Mouse (Mus musculus) heart, embryonic 16.5 days (tissue): ENCODE data around the gene Idh1. TPM values are rescaled to one million over a fixed set of nuclear protein-coding genes. Genes with fewer than 3 reads are reported as not detected.

ENCODE experiments used
- ATAC-seq: fragments of 200-750 bp; cut with Nextera tagmentation; replicated peaks from 2 replicates; pipeline ENCODE4 v1.8.0; 2017; ENCODE audit warnings: moderate number of reproducible peaks; ENCODE audit not compliant: insufficient read depth, low FRiP score; ENCODE audit errors: extremely low read depth
- H3K27ac ChIP-seq: fragments of 300-500 bp; sonication (generic); 2 replicates; pipeline ENCODE4 v1.5.1; 2014; ENCODE audit warnings: mild to moderate bottlenecking, low read length, control low read depth, moderate library complexity
- H3K27me3 ChIP-seq: fragments of 300-500 bp; sonication (generic); 2 replicates; pipeline ENCODE4 v1.6.1; 2014; ENCODE audit warnings: low read length, mixed read lengths; ENCODE audit not compliant: control insufficient read depth, insufficient read depth
- H3K36me3 ChIP-seq: fragments of 300-500 bp; sonication (generic); 2 replicates; pipeline ENCODE4 v1.6.1; 2014; ENCODE audit not compliant: control insufficient read depth, insufficient read depth
- H3K4me1 ChIP-seq: fragments of 300-500 bp; sonication (generic); 2 replicates; pipeline ENCODE4 v1.6.1; 2014; ENCODE audit warnings: low read length, mixed read lengths; ENCODE audit not compliant: control insufficient read depth, insufficient read depth
- H3K4me2 ChIP-seq: fragments of 300-500 bp; sonication (generic); 2 replicates; pipeline ENCODE4 v1.6.1; 2014; ENCODE audit warnings: low read depth, mild to moderate bottlenecking, control low read depth, low read length
- H3K4me3 ChIP-seq: fragments of 300-500 bp; sonication (generic); 2 replicates; pipeline ENCODE4 v1.5.1; 2014; ENCODE audit warnings: mild to moderate bottlenecking, control low read depth, low read length
- H3K9ac ChIP-seq: fragments of 300-500 bp; sonication (generic); 2 replicates; pipeline ENCODE4 v1.6.1; 2014; ENCODE audit warnings: low read length, control low read depth
- H3K9me3 ChIP-seq: fragments of 300-500 bp; sonication (generic); replicated peaks from 2 replicates; pipeline ENCODE4 v1.6.1; 2016; ENCODE audit warnings: low read length; ENCODE audit not compliant: control insufficient read depth
- WGBS: fragments of 180-500 bp; shearing (Covaris S2); extraction: QIAGEN DNeasy Blood & Tissue Kit; methylation state at CpG from one replicate; pipeline ENCODE4 v1.1.7; 2014; 5-methylcytosine and 5-hydroxymethylcytosine counted together
- polyA plus RNA-seq: library from polyadenylated mRNA; unstranded; fragments of >200 nt; fragmentation: Nextera tagmentation; extraction: Ambion mirVana; gene quantifications from 2 replicates; pipeline ENCODE4 v1.2.1, GENCODE M21; 2015

Gene Idh1
- polyA plus RNA-seq, 1 experiment from 2014 or later, result 65.2 TPM

- Histone ChIP-seq H3K36me3 (no peaks in the 10 kb centered on the region), H3K9ac (peak overlapping the region; percentile 23; the same call in 1 of the 2 replicates), H3K4me1 (peaks cover 3% of the 10 kb centered on the region; the same call in 1 of the 2 replicates), H3K4me2 (peak overlapping the region; percentile 53), H3K4me3 (peak overlapping the region; percentile 13; the same call in 1 of the 2 replicates), H3K9me3 (no peaks in the 10 kb centered on the region), H3K27me3 (no peaks in the 10 kb centered on the region), H3K27ac (no peak overlapping the region)
- WGBS, result 49% methylated on average over 14 of the region's 14 CpGs
- ATAC-seq, result no peak
Measured at GRCm38 (mm10) chr1:65112807-65113196, 73.5 kb downstream of the Idh1 start.

DNA sequence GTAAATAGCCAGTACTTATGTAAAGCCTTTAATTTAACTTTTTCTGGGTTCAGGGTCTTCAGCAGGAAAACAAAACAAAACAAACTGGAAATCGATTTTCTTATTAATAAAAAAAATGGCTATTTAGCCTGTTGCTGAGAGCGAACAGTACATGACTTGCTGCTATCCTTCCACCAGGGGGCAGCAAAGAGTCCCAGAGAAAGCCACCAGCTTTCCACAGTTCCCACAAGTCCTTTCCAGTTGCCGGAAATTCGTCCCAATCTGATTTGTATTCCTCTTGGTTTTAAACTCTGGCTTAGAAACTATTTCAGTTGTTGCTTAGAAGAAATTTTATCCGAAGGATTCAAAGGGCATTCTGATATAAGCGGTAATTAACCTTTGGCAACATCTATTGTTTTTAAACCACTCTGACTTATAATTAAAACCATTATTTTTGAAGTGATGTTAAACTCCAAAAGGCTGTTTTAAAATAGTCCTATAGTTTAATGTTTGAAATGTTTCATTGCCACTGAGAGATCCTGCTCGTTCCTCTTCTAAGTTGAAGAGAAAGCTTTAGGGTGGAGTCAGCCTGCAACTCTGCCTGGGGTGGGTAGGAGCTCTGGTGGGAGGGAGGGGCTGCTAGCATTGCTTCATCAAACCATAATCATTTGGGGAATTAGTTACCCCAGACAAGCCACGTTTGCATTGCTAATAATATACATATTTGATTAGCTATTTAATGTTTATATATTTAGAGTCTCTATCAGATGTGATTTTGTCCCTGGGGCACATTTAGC, 74.1 kb downstream of the Idh1 start:
- ATAC-seq, result no peak
- Histone ChIP-seq H3K36me3 (no peaks in the 10 kb centered on the region), H3K4me2 (peak overlapping the region; percentile 53), H3K27ac (no peak overlapping the region), H3K4me1 (peaks cover 3% of the 10 kb centered on the region; the same call in 1 of the 2 replicates), H3K27me3 (no peaks in the 10 kb centered on the region), H3K9ac (peak overlapping the region; percentile 23; the same call in 1 of the 2 replicates), H3K4me3 (peak overlapping the region; percentile 24), H3K9me3 (no peaks in the 10 kb centered on the region)
- 7% methylated on average over 8 of the region's 8 CpGs for WGBS

DNA sequence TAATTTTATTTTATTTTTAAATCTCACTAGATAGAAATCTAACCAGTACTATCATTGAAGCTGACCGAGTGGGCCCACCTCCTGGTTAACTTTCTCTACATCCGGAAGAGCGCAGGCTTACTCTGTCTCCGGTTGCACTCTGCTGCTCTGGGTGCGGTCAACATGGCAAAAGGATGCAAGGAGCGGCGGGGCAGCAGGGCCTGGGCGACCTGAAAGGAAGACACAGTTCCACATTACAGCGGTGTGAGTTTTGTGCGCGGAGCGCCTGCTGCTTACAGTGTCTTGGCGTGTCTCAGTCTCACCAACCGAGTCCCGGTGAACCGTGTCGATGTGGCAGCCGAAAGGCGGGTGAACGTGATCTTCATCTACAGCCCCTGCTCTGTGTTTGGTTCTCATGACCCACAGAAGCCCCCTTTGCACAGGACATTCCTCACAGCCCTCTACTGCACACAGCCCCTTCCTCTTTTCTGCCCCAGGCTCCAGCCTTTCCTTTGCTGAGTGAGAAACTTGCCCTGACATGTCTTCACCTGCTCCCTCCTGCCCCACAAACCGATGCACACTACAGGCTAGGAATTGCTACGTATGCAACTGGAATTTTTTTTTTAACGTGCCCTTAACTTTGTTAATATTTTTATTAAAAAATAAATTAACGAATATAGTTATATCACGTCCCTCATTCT, 76.4 kb downstream of the Idh1 start:
- Histone ChIP-seq H3K9me3 (no peaks in the 10 kb centered on the region), H3K9ac (no peak overlapping the region), H3K36me3 (no peaks in the 10 kb centered on the region), H3K27me3 (no peaks in the 10 kb centered on the region), H3K4me3 (no peak overlapping the region), H3K4me2 (0 out of 2 replicates have a peak overlapping the region, but pooled peaks have one; percentile 13), H3K27ac (no peak overlapping the region), H3K4me1 (peaks cover 3% of the 10 kb centered on the region; the same call in 1 of the 2 replicates)
- no peak for ATAC-seq
- 64% methylated on average over 25 of the region's 25 CpGs for WGBS

- H3K4me3 ChIP-seq, result no peak overlapping the region
- 85% methylated on average over 8 of the region's 8 CpGs for WGBS
- no peaks in the 10 kb centered on the region for H3K27me3 ChIP-seq
- no peaks in the 10 kb centered on the region for H3K36me3 ChIP-seq
- peaks cover 3% of the 10 kb centered on the region; the same call in 1 of the 2 replicates for H3K4me1 ChIP-seq
- no peak overlapping the region for H3K27ac ChIP-seq
- H3K4me2 ChIP-seq, result no peak overlapping the region
- no peak overlapping the region for H3K9ac ChIP-seq
- H3K9me3 ChIP-seq, result no peaks in the 10 kb centered on the region
- no peak for ATAC-seq
Measured at GRCm38 (mm10) chr1:65109196-65109595, 77.1 kb downstream of the Idh1 start.

Other genes with a start within 250 kb of the Idh1 start
- gene Plekhm3, start 229.7 kb downstream of the Idh1 start, polyA plus RNA-seq, result 6.8 and 7.2 TPM in 2 replicates
- gene Akr1cl, start 153.7 kb downstream of the Idh1 start, polyA plus RNA-seq, result 0.32 and 0.97 TPM in 2 replicates
- not detected in 2 replicates for gene Cryge, start 135.4 kb downstream of the Idh1 start, polyA plus RNA-seq
- gene Crygd, start 123.0 kb downstream of the Idh1 start, polyA plus RNA-seq, result not detected in 2 replicates
- gene Crygc, start 112.8 kb downstream of the Idh1 start, polyA plus RNA-seq, result not detected in 2 replicates
- 0.32 and 0.66 TPM in 2 replicates for gene Crygb, start 104.2 kb downstream of the Idh1 start, polyA plus RNA-seq
- gene Cryga, start 83.1 kb downstream of the Idh1 start, polyA plus RNA-seq, result not detected in 2 replicates
- gene Gm28845, start 66.9 kb downstream of the Idh1 start, polyA plus RNA-seq, result not detected in 2 replicates
- gene D630023F18Rik, start 63.3 kb downstream of the Idh1 start, polyA plus RNA-seq, result 0.40 and 0.42 TPM in 2 replicates
- 5.5 and 6.3 TPM in 2 replicates for gene Pikfyve, start 183 bp upstream of the Idh1 start, polyA plus RNA-seq
- gene Pth2r, start 95.6 kb upstream of the Idh1 start, polyA plus RNA-seq, result not detected in 2 replicates